ENCODE assay signal across 29 mouse cellular contexts in genomic region chr3:11456855-11457254, GRCm38 (mm10).
"Had no signal": no experiment of that assay in that cellular context is flagged by ENCODE, and none has a peak within 500 bp of the region (broad histone marks: within the 10 kb centered on the region; RNA-seq: fewer than 3 reads in every experiment).

No protein-coding gene starts in this region.

- H3K4me1 ChIP-seq: heart, embryonic 13.5 days; heart, embryonic 15.5 days; hindbrain, embryonic 10.5 days; hindbrain, embryonic 12.5 days; intestine, embryonic 15.5 days; kidney, embryonic 15.5 days; limb, embryonic 13.5 days; limb, embryonic 15.5 days; liver, embryonic 12.5 days had no signal

- DNase-seq: gastrocnemius, adult 2 months; gastrocnemius, postnatal 10 days; gastrocnemius, postnatal 25 days; heart, adult 18-20 months; heart, postnatal 14 days; heart, postnatal 36 days; kidney, adult 18-20 months; kidney, adult 9 months; kidney, postnatal 14 days; kidney, postnatal 36 days; layer of hippocampus, adult 9-11 months; layer of hippocampus, postnatal 36 days; left cerebral cortex, postnatal 4 days had no signal

- H3K27ac ChIP-seq: gastrocnemius, adult 2 months; heart, embryonic 13.5 days; heart, embryonic 15.5 days; hindbrain, embryonic 10.5 days; hindbrain, embryonic 12.5 days; hindbrain, embryonic 14.5 days; intestine, embryonic 15.5 days; kidney, embryonic 15.5 days; kidney, postnatal 0 days; limb, embryonic 13.5 days; limb, embryonic 15.5 days; liver, embryonic 12.5 days; liver, embryonic 14.5 days had no signal

- H3K4me2 ChIP-seq: heart, embryonic 11.5 days; heart, embryonic 13.5 days; heart, embryonic 15.5 days; hindbrain, embryonic 12.5 days; hindbrain, embryonic 14.5 days; intestine, embryonic 15.5 days; kidney, embryonic 15.5 days; limb, embryonic 13.5 days; limb, embryonic 15.5 days; liver, embryonic 12.5 days had no signal

- H3K36me3 ChIP-seq: heart, embryonic 13.5 days; heart, embryonic 15.5 days; hindbrain, embryonic 10.5 days; hindbrain, embryonic 12.5 days; intestine, embryonic 15.5 days; kidney, embryonic 15.5 days; limb, embryonic 13.5 days; limb, embryonic 15.5 days; liver, embryonic 12.5 days had no signal

- H3K9ac ChIP-seq: heart, embryonic 13.5 days; heart, embryonic 15.5 days; hindbrain, embryonic 12.5 days; hindbrain, embryonic 14.5 days; intestine, embryonic 15.5 days; kidney, embryonic 15.5 days; limb, embryonic 13.5 days; limb, embryonic 15.5 days; liver, embryonic 12.5 days; liver, embryonic 14.5 days had no signal

- H3K27me3 ChIP-seq: heart, embryonic 13.5 days; heart, embryonic 15.5 days; hindbrain, embryonic 12.5 days; intestine, embryonic 15.5 days; kidney, embryonic 15.5 days; limb, embryonic 13.5 days; limb, embryonic 15.5 days; liver, embryonic 12.5 days had no signal

- ATAC-seq: hindbrain, embryonic 16.5 days; inflammation-experienced regulatory T-cells, adult 6 months; intestine, embryonic 15.5 days; intestine, postnatal 0 days; liver, embryonic 12.5 days had no signal

- H3K4me3 ChIP-seq: gastrocnemius, adult 2 months; heart, embryonic 13.5 days; heart, embryonic 15.5 days; hindbrain, embryonic 10.5 days; hindbrain, embryonic 12.5 days; intestine, embryonic 15.5 days; kidney, embryonic 15.5 days; limb, embryonic 13.5 days; limb, embryonic 15.5 days; liver, embryonic 12.5 days had no signal

- H3K9me3 ChIP-seq: heart, embryonic 13.5 days; heart, embryonic 15.5 days; hindbrain, embryonic 10.5 days; hindbrain, embryonic 12.5 days; intestine, embryonic 15.5 days; kidney, embryonic 15.5 days; limb, embryonic 13.5 days; limb, embryonic 15.5 days; liver, embryonic 12.5 days had no signal
